ENCODE assay signal across 15 mouse cellular contexts in genomic region chr16:42097510-42097909, GRCm38 (mm10).
"Had no signal": no experiment of that assay in that cellular context is flagged by ENCODE, and none has a peak within 500 bp of the region (broad histone marks: within the 10 kb centered on the region; RNA-seq: fewer than 3 reads in every experiment).

No protein-coding gene starts in this region.

- H3K27me3 ChIP-seq: neural tube, embryonic 15.5 days; stomach, embryonic 15.5 days had no signal

- DNase-seq: retina, postnatal 1 day; right cerebral cortex, adult 18-20 months; right cerebral cortex, postnatal 14 days; right cerebral cortex, postnatal 25 days; right cerebral cortex, postnatal 4 days; spleen, adult 18-20 months; thymus, adult 18-20 months; thymus, adult 2 months; thymus, postnatal 14 days; thymus, postnatal 25 days; thymus, postnatal 36 days; thymus, postnatal 4 days had no signal

- H3K4me1 ChIP-seq: stomach, embryonic 15.5 days had no signal

- H3K36me3 ChIP-seq: neural tube, embryonic 15.5 days; stomach, embryonic 15.5 days had no signal

- H3K4me3 ChIP-seq: neural tube, embryonic 15.5 days; stomach, embryonic 15.5 days had no signal

- H3K27ac ChIP-seq: neural tube, embryonic 15.5 days; stomach, embryonic 15.5 days; stomach, postnatal 0 days had no signal

- H3K4me2 ChIP-seq: neural tube, embryonic 15.5 days; stomach, embryonic 15.5 days had no signal

- H3K9me3 ChIP-seq: neural tube, embryonic 15.5 days; stomach, embryonic 15.5 days had no signal

- H3K9ac ChIP-seq: neural tube, embryonic 15.5 days; stomach, embryonic 15.5 days had no signal
